In the genomic region with DNA sequence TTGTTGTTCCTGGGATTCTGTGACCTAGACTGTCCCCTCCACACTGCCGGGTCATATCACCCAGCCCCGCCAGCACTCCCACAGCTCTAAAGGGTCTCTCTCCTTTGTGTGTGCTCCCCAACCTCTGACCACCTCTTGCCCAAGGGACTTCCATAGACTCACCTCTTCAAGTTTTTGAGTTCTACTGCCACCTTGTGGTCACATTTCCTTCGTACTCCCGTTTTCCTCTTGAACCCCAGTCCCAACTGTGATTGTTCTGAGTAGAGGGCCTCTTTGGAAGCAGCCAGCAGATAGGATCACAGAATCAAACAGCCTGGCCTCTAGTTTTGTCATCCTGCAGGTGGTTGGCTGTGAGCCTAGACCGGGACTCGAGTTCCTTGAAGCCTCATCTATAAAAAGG, we compare ENCODE assay signal across 9 mouse cellular contexts. TPM values are rescaled to one million over a fixed set of nuclear protein-coding genes. Genes with fewer than 3 reads are reported as not detected.
DNase-seq lines count a peak whose midpoint lies in the region; TF ChIP-seq lines count a peak whose summit lies in the region.
"Had no signal": no experiment of that assay in that cellular context is flagged by ENCODE, and none has a peak within 500 bp of the region (broad histone marks: within the 10 kb centered on the region; RNA-seq: fewer than 3 reads in every experiment).

No protein-coding gene starts in this region.

- TF ChIP-seq POLR2A in lung, adult 2 months (IDR thresholded peaks at IDR 0.05; ENCODE audit: borderline replicate concordance, extremely low read depth, low read depth, low read length) = no peak

- H3K4me3 ChIP-seq in lung, adult 2 months (replicated peaks; ENCODE audit: extremely low read depth, low read depth, low read length) = no peak overlapping the region
- H3K4me3 ChIP-seq: stomach, embryonic 15.5 days had no signal

- peak; percentile 28; the same call in 1 of the 2 replicates for TF ChIP-seq CTCF in lung, adult 2 months (IDR thresholded peaks at IDR 0.05; ENCODE audit: insufficient read depth, low read length)

- 7% methylated on average over 6 of the region's 6 CpGs for WGBS in lung, adult 2 months

- intact Hi-C loops in gastrocnemius, postnatal 14 days (cut with DNase I; ENCODE audit: low total_unique reads) = loop anchor here (10.0 kb wide), 1 partner anchor 64 kb away; no protein-coding TSS in a partner anchor

- peak; percentile 39 to 52 for DNase-seq in CD8-positive naive resting alpha-beta T cell, adult 2 months (ENCODE audit: low read depth in 2 of 2, low spot score in 2 of 2)
- peak; percentile 52 for DNase-seq in T-cell, adult 2 months (ENCODE audit: low spot score)
- peak; percentile 81 to 82 for DNase-seq in cerebellum, postnatal 14 days
- DNase-seq in gastrocnemius, postnatal 14 days = peak; percentile 41
- peak; percentile 70 to 80 for DNase-seq in kidney, postnatal 36 days
- peak; percentile 41 for DNase-seq in lung, adult 2 months
- peak; percentile 26 for DNase-seq in right cerebral cortex, postnatal 14 days
- DNase-seq in urinary bladder, adult 2 months (ENCODE audit: low spot score) = no peak

- H3K4me1 ChIP-seq in lung, adult 2 months (ENCODE audit: control insufficient read depth, insufficient read depth, low read length) = no peaks in the 10 kb centered on the region
- H3K4me1 ChIP-seq: stomach, embryonic 15.5 days had no signal

RNA-seq across cellular contexts. Expression of a gene that starts 30.8 kb away (rescaled TPM):
- 10 to 100 TPM; 85.7 TPM for total RNA-seq in gastrocnemius, postnatal 14 days (2021)
- 58.5 and 64.0 TPM in 2 replicates for polyA plus RNA-seq in lung, adult 2 months (2012; rRNA removed)
- polyA plus RNA-seq in urinary bladder, adult 2 months (2012; rRNA removed) = 80.1 and 101 TPM in 2 replicates
